Mouse (Mus musculus) liver, embryonic 14.5 days (tissue): Measurements from ENCODE around the gene Gpm6b.

ENCODE experiments used
- CTCF ChIP-seq: IDR thresholded peaks from 2 replicates; pipeline ENCODE4 v1.5.1; 2016; ENCODE audit warnings: antibody characterized with exemption, low read depth, control low read depth
- EP300 ChIP-seq: IDR thresholded peaks from 2 replicates; pipeline ENCODE4 v1.6.1; 2016; ENCODE audit warnings: antibody characterized with exemption, low read depth

- peak; percentile 62 for TF ChIP-seq CTCF
- TF ChIP-seq EP300: no peak
Observed at GRCm38 (mm10) chrX:166351790-166352189, 113.1 kb downstream of the Gpm6b start.
